Mouse (Mus musculus): ENCODE results near the gene Npas2.

The Npas2 gene

GRCm38 (mm10) chr1:39381017-39381416 lies 187.5 kb downstream of the Npas2 start:
- DNase-seq: no peak

- no peak for DNase-seq
Observed at GRCm38 (mm10) chr1:39384914-39385313, 191.4 kb downstream of the Npas2 start.

GRCm38 (mm10) chr1:39386456-39386855 lies 192.9 kb downstream of the Npas2 start:
- no peak for DNase-seq

GRCm38 (mm10) chr1:39387497-39387896 lies 194.0 kb downstream of the Npas2 start:
- no peak for DNase-seq

GRCm38 (mm10) chr1:39388163-39388562 lies 194.6 kb downstream of the Npas2 start:
- DNase-seq: no peak

- DNase-seq: no peak
Observed at GRCm38 (mm10) chr1:39389338-39389737, 195.8 kb downstream of the Npas2 start.

GRCm38 (mm10) chr1:39391652-39392051 lies 198.1 kb downstream of the Npas2 start:
- DNase-seq: no peak

- DNase-seq: peak; percentile 83
Observed at GRCm38 (mm10) chr1:39392189-39392588, 198.7 kb downstream of the Npas2 start.

- no peak for DNase-seq
Observed at GRCm38 (mm10) chr1:39393217-39393867, 199.8 kb downstream of the Npas2 start.

GRCm38 (mm10) chr1:39394096-39394495 lies 200.6 kb downstream of the Npas2 start:
- no peak for DNase-seq

GRCm38 (mm10) chr1:39394650-39395049 lies 201.1 kb downstream of the Npas2 start:
- DNase-seq: no peak

GRCm38 (mm10) chr1:39396347-39396746 lies 202.8 kb downstream of the Npas2 start:
- peak; percentile 29 for DNase-seq

- no peak for DNase-seq
Observed at GRCm38 (mm10) chr1:39398284-39398683, 204.8 kb downstream of the Npas2 start.

- no peak for DNase-seq
Observed at GRCm38 (mm10) chr1:39399228-39399627, 205.7 kb downstream of the Npas2 start.

GRCm38 (mm10) chr1:39400173-39400572 lies 206.6 kb downstream of the Npas2 start:
- no peak for DNase-seq

GRCm38 (mm10) chr1:39407108-39407507 lies 213.6 kb downstream of the Npas2 start:
- no peak for DNase-seq

- DNase-seq: no peak
Observed at GRCm38 (mm10) chr1:39408123-39408522, 214.6 kb downstream of the Npas2 start.

GRCm38 (mm10) chr1:39408668-39409067 lies 215.1 kb downstream of the Npas2 start:
- DNase-seq: no peak

GRCm38 (mm10) chr1:39410085-39410821 lies 216.7 kb downstream of the Npas2 start:
- no peak for DNase-seq
